Mouse (Mus musculus) heart, postnatal 0 days (tissue): ENCODE measurements around the gene Btnl1. TPM values are rescaled to one million over a fixed set of nuclear protein-coding genes. Genes with fewer than 3 reads are reported as not detected.

ENCODE experiments used
- ATAC-seq: fragments of 200-750 bp; cut with Nextera tagmentation; 2 replicates; pipeline ENCODE4 v1.8.0; 2017; ENCODE audit warnings: low read depth, moderate number of reproducible peaks, moderate library complexity; ENCODE audit not compliant: insufficient read depth
- DNase-seq: peaks from one replicate; pipeline ENCODE4 v3.0.0-alpha.2; 2016; ENCODE audit warnings: low spot score
- H3K27ac ChIP-seq: fragments of 300-500 bp; sonication (generic); 2 replicates; pipeline ENCODE4 v1.5.1; 2014; ENCODE audit warnings: low read depth, mild to moderate bottlenecking
- H3K27me3 ChIP-seq: fragments of 300-500 bp; sonication (generic); 2 replicates; pipeline ENCODE4 v1.6.1; 2014; ENCODE audit warnings: low read length, mixed read lengths; ENCODE audit not compliant: control insufficient read depth, insufficient read depth
- H3K36me3 ChIP-seq: fragments of 300-500 bp; sonication (generic); replicated peaks from 2 replicates; pipeline ENCODE4 v1.6.1; 2014; ENCODE audit warnings: low read length, mixed read lengths; ENCODE audit not compliant: control insufficient read depth, insufficient read depth
- H3K4me1 ChIP-seq: fragments of 300-500 bp; sonication (generic); 2 replicates; pipeline ENCODE4 v1.6.1; 2014; ENCODE audit warnings: antibody characterized with exemption; ENCODE audit not compliant: control insufficient read depth, insufficient read depth
- H3K4me2 ChIP-seq: fragments of 300-500 bp; sonication (generic); 2 replicates; pipeline ENCODE4 v1.6.1; 2014; ENCODE audit warnings: low read depth, mild to moderate bottlenecking, low read length, moderate library complexity
- H3K4me3 ChIP-seq: fragments of 300-500 bp; sonication (generic); 2 replicates; pipeline ENCODE4 v1.5.1; 2014; ENCODE audit warnings: low read depth, low read length
- H3K9ac ChIP-seq: fragments of 300-500 bp; sonication (generic); replicated peaks from 2 replicates; pipeline ENCODE4 v1.6.1; 2014; ENCODE audit warnings: low read depth, low read length, mixed read lengths
- H3K9me3 ChIP-seq: fragments of 300-500 bp; sonication (generic); replicated peaks from 2 replicates; pipeline ENCODE4 v1.6.1; 2016; ENCODE audit warnings: low read length; ENCODE audit not compliant: control insufficient read depth
- CTCF ChIP-seq: IDR thresholded peaks from 2 replicates; pipeline ENCODE4 v1.5.1; 2016; ENCODE audit warnings: antibody characterized with exemption, control low read depth, low read depth
- EP300 ChIP-seq: IDR thresholded peaks from 2 replicates; pipeline ENCODE4 v1.6.1; 2016; ENCODE audit warnings: antibody characterized with exemption, low read depth
- WGBS: fragments of 180-500 bp; shearing (Covaris S2); extraction: QIAGEN DNeasy Blood & Tissue Kit; methylation state at CpG from one replicate; pipeline ENCODE4 v1.1.7; 2014; 5-methylcytosine and 5-hydroxymethylcytosine counted together
- polyA plus RNA-seq: library from polyadenylated mRNA; unstranded; fragments of >200 nt; fragmentation: Nextera tagmentation; extraction: Ambion mirVana; gene quantifications from 2 replicates; pipeline ENCODE4 v1.2.1, GENCODE M21; 2015
- total RNA-seq: library from RNA; depleted of rRNA; stranded (reverse); fragments of >200 nt; gene quantifications from 2 replicates; pipeline ENCODE4 v1.2.3, GENCODE M21; 2014; ENCODE audit warnings: low replicate concordance

The Btnl1 gene
- total and polyA plus RNA-seq, 2 experiments from 2014 or later = not detected

DNA sequence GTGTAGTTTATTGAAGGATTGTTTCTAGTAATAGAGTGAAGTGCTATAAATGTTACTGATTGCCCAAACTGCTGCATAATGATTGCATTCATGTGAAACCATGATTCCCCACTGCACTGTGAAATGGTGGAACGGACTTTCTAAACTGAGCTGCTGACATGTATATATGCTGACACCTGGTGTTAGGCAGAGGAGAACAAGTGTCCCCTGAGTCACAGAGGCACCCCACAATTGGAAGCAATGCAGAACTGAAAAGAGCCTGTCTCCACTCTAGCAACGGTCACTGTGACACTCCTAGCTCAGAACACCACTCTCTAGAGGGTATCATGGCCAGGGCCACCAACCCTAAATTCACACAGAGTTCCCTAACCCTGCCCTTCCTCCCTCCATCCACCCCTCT is 1.8 kb downstream of the Btnl1 start:
- no peak for ATAC-seq
- 53% methylated on average over 2 of the region's 2 CpGs for WGBS

DNA sequence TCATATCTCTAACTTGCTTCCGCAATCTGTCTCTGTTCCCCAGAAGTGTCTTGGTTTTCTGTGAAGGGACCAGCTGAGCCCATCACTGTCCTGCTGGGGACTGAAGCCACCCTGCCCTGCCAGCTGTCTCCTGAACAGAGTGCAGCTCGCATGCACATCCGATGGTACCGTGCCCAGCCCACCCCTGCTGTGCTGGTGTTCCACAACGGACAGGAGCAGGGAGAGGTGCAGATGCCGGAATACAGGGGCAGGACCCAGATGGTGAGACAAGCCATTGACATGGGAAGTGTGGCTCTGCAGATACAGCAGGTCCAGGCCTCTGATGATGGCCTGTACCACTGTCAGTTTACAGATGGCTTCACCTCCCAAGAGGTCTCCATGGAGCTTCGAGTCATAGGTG is 2.5 kb downstream of the Btnl1 start:
- no peaks in the 10 kb centered on the region for H3K9me3 ChIP-seq
- no peaks in the 10 kb centered on the region for H3K27me3 ChIP-seq
- DNase-seq = no peak
- no peak overlapping the region for H3K4me3 ChIP-seq
- no peak overlapping the region for H3K9ac ChIP-seq
- H3K36me3 ChIP-seq = no peaks in the 10 kb centered on the region
- no peak overlapping the region for H3K27ac ChIP-seq
- H3K4me1 ChIP-seq = no peaks in the 10 kb centered on the region
- no peak for TF ChIP-seq EP300
- TF ChIP-seq CTCF = no peak
- ATAC-seq = no peak
- WGBS = 82% methylated on average over 7 of the region's 7 CpGs
- H3K4me2 ChIP-seq = no peak overlapping the region

More for the DNA sequence above, 1.8 kb downstream of the Btnl1 start:
- no peak overlapping the region for H3K9ac ChIP-seq
- no peak overlapping the region for H3K27ac ChIP-seq
- H3K27me3 ChIP-seq = no peaks in the 10 kb centered on the region
- no peak for TF ChIP-seq CTCF
- TF ChIP-seq EP300 = no peak
- H3K4me2 ChIP-seq = no peak overlapping the region
- no peak for DNase-seq
- H3K9me3 ChIP-seq = no peaks in the 10 kb centered on the region
- no peaks in the 10 kb centered on the region for H3K4me1 ChIP-seq
- H3K36me3 ChIP-seq = no peaks in the 10 kb centered on the region
- H3K4me3 ChIP-seq = no peak overlapping the region

DNA sequence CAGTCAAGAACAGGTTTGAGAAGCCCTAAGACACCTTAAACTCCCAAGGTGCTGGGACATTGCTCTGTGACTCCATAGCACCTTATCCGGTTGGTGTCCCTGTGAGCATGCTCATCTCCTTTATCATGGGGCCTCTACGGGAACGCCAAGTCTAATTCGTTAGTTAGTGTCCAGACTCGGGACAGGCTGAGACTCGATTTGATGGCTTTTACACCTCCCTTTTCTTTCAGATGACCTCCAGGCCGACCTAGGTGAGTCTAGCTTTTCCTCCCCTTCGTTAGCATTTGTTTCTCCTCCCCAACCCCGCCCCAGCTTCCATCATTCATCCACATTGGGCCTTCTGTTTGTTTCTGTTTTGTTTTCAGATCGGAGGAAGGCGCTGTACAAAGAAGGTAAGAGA is 4.9 kb downstream of the Btnl1 start:
- TF ChIP-seq EP300 = no peak
- no peak for TF ChIP-seq CTCF
- WGBS = 64% methylated on average over 11 of the region's 11 CpGs
- Histone ChIP-seq H3K4me2 (no peak overlapping the region), H3K9me3 (no peaks in the 10 kb centered on the region), H3K27ac (no peak overlapping the region), H3K27me3 (no peaks in the 10 kb centered on the region), H3K36me3 (no peaks in the 10 kb centered on the region), H3K4me3 (no peak overlapping the region), H3K4me1 (no peaks in the 10 kb centered on the region), H3K9ac (no peak overlapping the region)
- ATAC-seq = no peak
- no peak for DNase-seq

DNA sequence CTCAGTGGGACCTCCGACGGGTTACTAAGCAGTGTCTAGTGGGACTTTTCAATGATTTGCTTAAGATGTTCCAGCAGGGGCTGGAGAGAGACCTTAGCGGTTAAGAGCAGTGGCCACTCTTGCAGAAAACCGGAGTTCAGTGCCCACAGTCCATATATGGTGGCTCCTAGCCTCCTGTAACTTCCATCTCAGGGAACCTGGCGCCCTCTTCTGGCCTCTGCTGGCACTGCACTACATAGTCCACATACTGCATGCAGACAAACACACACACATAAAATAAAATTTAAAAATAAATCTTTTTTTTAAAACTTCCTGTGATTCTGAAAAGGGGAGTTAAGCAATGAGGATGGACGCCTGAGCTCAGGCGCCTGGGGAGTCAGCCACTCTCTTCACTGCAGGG is 6.3 kb downstream of the Btnl1 start:
- Histone ChIP-seq H3K4me3 (no peak overlapping the region), H3K36me3 (no peaks in the 10 kb centered on the region), H3K9ac (no peak overlapping the region), H3K27ac (no peak overlapping the region), H3K4me2 (no peak overlapping the region), H3K9me3 (no peaks in the 10 kb centered on the region), H3K4me1 (no peaks in the 10 kb centered on the region), H3K27me3 (no peaks in the 10 kb centered on the region)
- peak; percentile 4; the same call in 1 of the 2 replicates for TF ChIP-seq CTCF
- no peak for TF ChIP-seq EP300
- no peak for ATAC-seq
- no peak for DNase-seq
- WGBS = 73% methylated on average over 7 of the region's 7 CpGs

DNA sequence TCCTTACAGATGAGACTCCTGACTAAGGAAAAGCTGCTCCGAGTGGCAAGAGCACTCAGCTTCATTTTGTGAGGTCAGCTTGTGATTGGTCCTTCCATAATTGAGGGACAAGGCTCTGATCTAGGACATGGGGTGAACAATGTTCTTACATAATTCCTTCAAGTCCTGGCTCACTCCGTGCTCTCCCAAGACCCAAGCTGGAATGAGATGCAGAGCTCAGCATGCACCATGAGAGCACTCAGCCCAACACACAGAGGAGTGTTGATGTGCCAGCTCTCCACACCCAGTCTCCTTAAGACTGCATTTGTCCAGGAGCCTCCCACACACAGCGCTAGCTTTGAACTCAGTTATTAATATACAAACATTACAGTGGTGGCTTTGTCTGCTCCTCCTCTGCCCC is 7.8 kb downstream of the Btnl1 start:
- Histone ChIP-seq H3K4me1 (no peaks in the 10 kb centered on the region), H3K27ac (no peak overlapping the region), H3K4me2 (no peak overlapping the region), H3K9me3 (no peaks in the 10 kb centered on the region), H3K4me3 (no peak overlapping the region), H3K27me3 (no peaks in the 10 kb centered on the region), H3K36me3 (no peaks in the 10 kb centered on the region), H3K9ac (no peak overlapping the region)
- DNase-seq = no peak
- WGBS = 60% methylated on average over 3 of the region's 3 CpGs
- no peak for ATAC-seq
- no peak for TF ChIP-seq EP300

DNA sequence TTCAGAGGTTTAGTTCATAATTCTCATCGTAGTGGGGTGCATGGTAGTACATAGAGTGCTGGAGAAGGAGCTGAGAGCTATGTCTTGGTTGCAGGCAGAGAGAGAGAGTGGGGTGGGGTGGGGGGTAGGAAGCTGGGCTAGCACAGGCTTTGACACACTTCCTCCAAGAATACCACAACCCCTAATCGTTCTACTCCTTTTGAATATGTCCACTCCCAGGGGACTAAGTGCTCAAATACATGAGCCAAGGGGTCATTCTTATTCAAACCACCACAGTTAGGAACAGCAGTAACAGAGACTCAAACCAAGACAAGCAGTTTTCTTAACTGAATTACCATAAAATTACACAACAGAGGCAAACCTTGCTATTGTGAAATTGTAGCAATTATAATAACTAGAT is 9.7 kb downstream of the Btnl1 start:
- ATAC-seq = no peak
- 71% methylated on average over 2 of the region's 2 CpGs for WGBS
- TF ChIP-seq EP300 (no peak), CTCF (no peak)

More for the DNA sequence above, 9.7 kb downstream of the Btnl1 start:
- Histone ChIP-seq H3K9ac (no peak overlapping the region), H3K27me3 (peaks cover 2% of the 10 kb centered on the region; the same call in 1 of the 2 replicates), H3K4me3 (no peak overlapping the region), H3K4me1 (no peaks in the 10 kb centered on the region), H3K36me3 (no peaks in the 10 kb centered on the region), H3K4me2 (no peak overlapping the region), H3K27ac (no peak overlapping the region), H3K9me3 (no peaks in the 10 kb centered on the region)
- no peak for DNase-seq
